Mouse (Mus musculus): ENCODE data around the gene Tldc2. TPM values are rescaled to one million over a fixed set of nuclear protein-coding genes. Genes with fewer than 3 reads are reported as not detected.

The Tldc2 gene
- not detected for total RNA-seq (2021)
- long read RNA-seq, experiment 1, result 0 reads
- long read RNA-seq, experiment 2, result 0 reads

DNA sequence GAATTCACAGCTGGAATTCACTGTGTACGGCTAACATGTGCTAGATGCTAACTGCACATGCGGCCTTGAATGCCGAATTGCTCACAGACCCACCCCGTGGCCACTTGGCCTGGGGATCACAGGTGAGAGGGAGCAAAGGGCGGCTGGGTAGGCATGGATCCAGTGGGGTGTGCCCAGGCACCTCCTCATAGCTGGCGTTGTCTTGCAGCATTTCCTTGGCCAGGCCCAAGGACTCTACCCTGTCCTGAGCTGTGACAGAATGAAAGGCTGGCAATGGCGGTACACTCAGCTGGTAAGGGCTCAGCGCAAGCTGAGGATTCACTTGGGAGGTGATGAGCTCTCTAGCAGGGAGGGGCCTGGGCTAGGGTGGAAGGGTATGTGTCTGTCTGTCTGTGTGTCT lies at the start of gene Tldc2:
Gene Tldc2 (plus strand): TSS at position 260 of the 400 bp plus-strand sequence.
- no peak for DNase-seq

DNA sequence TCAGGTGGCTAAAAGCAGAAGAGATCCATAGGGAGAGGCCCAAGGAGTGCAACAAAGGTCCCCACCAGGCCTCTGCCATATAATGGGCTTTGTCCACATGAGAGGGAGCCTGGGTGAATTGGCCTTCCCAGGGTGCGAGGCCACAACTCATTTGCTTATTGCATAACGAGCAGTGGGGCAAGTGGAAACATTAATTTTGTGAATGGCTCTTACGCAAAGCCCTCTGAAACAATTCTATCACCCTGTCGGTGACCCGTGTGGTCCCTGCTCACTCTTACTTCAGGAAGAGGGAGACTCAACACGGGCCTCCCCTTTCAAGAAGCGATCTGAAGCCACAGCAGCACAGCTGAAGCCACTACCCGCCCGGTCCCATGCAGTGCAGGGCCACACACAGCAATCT lies 49.6 kb upstream of the Tldc2 start:
- DNase-seq, result no peak

- DNase-seq, result no peak
Observed at GRCm38 (mm10) chr2:157039900-157040648, 46.8 kb upstream of the Tldc2 start.

GRCm38 (mm10) chr2:157040649-157041046 lies 46.2 kb upstream of the Tldc2 start:
- no peak for DNase-seq

GRCm38 (mm10) chr2:157041421-157041820 lies 45.4 kb upstream of the Tldc2 start:
- no peak for DNase-seq

DNA sequence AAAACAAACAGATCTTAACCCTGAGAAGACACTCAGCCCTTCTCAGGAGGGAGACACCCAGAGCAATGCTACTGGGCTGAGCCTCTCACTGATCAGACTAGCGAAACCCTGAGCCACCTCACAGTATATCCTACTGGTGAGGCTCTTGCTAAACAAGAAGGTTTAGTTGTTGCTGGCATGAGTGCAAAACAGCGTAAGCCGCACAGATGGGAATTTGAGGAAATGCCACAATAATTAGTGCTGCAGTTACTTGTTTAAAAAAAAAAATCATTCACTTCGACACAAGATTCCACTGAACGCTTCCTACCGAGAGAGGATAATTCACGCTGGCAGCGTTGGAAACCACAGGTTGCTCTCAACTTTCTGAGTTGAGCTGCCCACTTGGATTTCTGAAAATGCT lies 43.3 kb upstream of the Tldc2 start:
- DNase-seq, result no peak

DNA sequence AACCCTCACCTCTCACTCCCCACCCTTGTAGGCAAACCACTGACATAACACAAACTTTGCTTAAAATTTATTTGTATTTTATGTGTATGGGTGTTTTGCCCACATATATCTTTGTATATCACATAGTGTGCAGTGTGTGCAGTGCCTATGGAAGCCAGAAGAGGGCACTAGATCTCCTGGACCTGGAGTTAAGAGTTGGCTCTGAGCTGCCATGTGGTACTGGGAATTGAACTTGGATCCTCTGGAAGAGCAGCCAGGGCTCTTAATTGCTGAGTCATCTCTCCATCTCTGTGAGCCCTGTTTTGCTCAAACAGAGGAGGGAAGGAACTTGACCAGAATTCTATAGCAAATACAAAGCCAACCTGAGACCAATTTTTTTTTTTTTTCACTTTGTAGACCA lies 42.9 kb upstream of the Tldc2 start:
- no peak for DNase-seq

GRCm38 (mm10) chr2:157045932-157046331 lies 40.9 kb upstream of the Tldc2 start:
- no peak for DNase-seq

DNA sequence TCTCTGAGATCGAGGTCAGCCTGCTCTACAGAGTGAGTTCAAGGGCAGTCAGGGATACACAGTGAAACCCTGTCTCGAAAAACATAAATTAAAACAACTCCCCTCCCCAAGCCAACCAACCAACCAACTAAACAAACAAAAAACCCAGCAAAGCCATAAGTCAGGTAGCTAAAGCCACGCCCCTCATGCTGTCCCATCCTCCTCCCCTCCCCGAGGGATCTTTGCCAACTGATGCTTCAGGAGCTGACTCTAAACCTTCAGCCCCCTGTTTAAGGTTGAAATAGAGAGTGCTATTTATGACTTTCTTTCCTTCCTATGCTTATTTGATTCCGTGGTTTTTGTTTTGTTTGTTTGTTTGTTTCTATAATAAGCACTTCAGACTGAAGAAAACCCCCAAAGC lies 39.9 kb upstream of the Tldc2 start:
- DNase-seq, result no peak

GRCm38 (mm10) chr2:157048395-157049181 lies 38.3 kb upstream of the Tldc2 start:
- DNase-seq, result no peak

DNA sequence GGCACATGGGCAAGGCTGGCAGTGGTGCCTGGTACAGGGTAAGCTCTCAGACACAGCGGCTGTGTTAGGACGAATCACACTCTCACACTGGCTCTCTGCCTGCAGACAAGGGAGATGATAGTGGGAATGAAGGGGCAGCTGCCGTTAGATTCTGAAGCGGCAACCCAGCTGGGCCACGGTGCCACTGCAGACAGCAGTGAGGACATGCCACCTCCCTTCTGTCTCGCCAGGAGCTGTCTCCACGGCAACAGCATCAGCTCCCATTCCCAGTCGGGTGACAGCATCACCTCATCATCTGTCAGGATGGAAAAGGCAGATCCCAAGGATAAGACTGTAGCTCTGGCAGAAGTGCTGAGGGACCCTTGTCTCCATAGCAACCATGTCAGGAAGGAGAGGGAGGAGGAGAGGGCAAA lies 37.0 kb upstream of the Tldc2 start:
- DNase-seq, result no peak

GRCm38 (mm10) chr2:157052448-157052847 lies 34.4 kb upstream of the Tldc2 start:
- DNase-seq, result no peak

- no peak for DNase-seq
Observed at GRCm38 (mm10) chr2:157053124-157053523, 33.7 kb upstream of the Tldc2 start.

DNA sequence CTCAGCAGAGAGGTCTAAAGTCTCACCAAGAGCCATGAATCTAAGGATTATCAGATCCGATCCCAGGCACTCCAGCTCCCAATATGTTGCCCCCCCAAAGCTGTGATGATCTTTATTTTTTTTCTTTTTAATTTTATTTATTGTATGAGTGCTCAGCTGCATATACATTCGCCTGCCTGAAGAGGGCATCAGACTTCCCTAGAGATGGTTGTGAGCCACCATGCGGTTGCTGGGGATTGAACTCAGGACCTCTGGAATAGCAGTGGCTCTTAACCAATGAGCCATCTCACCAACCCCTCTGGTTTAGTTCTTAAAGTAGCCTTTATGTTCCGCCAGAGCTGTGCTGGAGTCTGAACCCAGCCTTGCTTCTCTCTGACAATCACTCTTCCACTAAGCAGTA lies 33.1 kb upstream of the Tldc2 start:
- no peak for DNase-seq

GRCm38 (mm10) chr2:157054297-157054696 lies 32.6 kb upstream of the Tldc2 start:
- no peak for DNase-seq

- DNase-seq, result no peak
Observed at GRCm38 (mm10) chr2:157054816-157055215, 32.0 kb upstream of the Tldc2 start.

GRCm38 (mm10) chr2:157055721-157056120 lies 31.1 kb upstream of the Tldc2 start:
- no peak for DNase-seq

GRCm38 (mm10) chr2:157057186-157057585 lies 29.7 kb upstream of the Tldc2 start:
- no peak for DNase-seq

- DNase-seq, result no peak
Observed at GRCm38 (mm10) chr2:157057758-157058157, 29.1 kb upstream of the Tldc2 start.

DNA sequence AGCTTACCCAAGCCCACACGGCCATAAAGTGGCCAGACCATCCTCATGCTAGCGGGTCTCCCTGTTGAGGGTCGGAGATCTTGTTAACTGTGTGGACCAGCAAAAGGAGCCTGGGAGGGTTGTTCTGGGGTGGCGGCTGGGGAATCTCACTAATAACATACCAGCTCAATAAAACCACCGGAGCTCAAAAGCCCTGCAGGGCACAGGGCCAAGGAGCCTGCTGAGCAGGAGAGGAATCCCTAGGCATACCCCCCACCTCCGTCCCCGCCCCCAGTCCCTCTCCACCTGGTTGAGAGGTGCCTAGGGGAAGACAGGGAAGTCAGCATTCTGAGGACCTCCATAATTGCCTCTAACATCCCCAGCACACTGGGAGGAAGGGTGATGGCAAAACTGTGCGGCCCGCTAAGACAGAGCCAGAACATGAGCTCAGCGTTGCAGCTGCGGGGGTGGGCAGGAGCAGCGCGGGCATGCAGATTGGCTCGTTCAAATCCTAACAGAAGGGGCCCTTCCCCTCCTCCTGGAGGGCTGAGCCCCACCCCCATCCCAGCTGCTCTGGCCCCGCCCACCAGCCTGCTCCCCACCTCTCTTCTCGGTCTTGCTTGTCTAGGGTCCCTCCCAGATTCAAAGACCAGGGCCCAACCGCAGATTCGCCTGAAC lies 28.4 kb upstream of the Tldc2 start:
- DNase-seq, result peak; percentile 72

- no peak for DNase-seq
Observed at GRCm38 (mm10) chr2:157059166-157059565, 27.7 kb upstream of the Tldc2 start.

GRCm38 (mm10) chr2:157060037-157060436 lies 26.8 kb upstream of the Tldc2 start:
- no peak for DNase-seq
